Mouse (Mus musculus) kidney, postnatal 25 days (tissue): ENCODE measurements around the gene Wdr62.

Experiments
- DNase-seq, 2 experiments: peaks; one replicate each; pipeline ENCODE4 v3.0.0; 2021; ENCODE audit warnings: mixed read lengths in 2 of 2

The Wdr62 gene

GRCm38 (mm10) chr7:30300914-30301313 lies 20.7 kb upstream of the Wdr62 start:
- DNase-seq: peak in 1 of 2 experiments; percentile 45

GRCm38 (mm10) chr7:30297266-30297665 lies 17.0 kb upstream of the Wdr62 start:
- no peak for DNase-seq

GRCm38 (mm10) chr7:30296816-30297215 lies 16.6 kb upstream of the Wdr62 start:
- DNase-seq: no peak

GRCm38 (mm10) chr7:30295103-30295502 lies 14.9 kb upstream of the Wdr62 start:
- peak in 1 of 2 experiments; percentile 64 for DNase-seq

GRCm38 (mm10) chr7:30294296-30294695 lies 14.1 kb upstream of the Wdr62 start:
- DNase-seq: no peak

GRCm38 (mm10) chr7:30293795-30294194 lies 13.6 kb upstream of the Wdr62 start:
- DNase-seq: no peak

- peak; percentile 55 to 62 for DNase-seq
Measured at GRCm38 (mm10) chr7:30291215-30292131, 11.3 kb upstream of the Wdr62 start, which contains the start of gene Clip3. Clip3 (plus strand) TSS chr7:30291728.

GRCm38 (mm10) chr7:30289714-30290399 lies 9.6 kb upstream of the Wdr62 start:
- no peak for DNase-seq

- DNase-seq: no peak
Measured at GRCm38 (mm10) chr7:30289071-30289713, 9.0 kb upstream of the Wdr62 start.

GRCm38 (mm10) chr7:30288046-30288445 lies 7.8 kb upstream of the Wdr62 start:
- DNase-seq: no peak

- peak; percentile 56 to 70 for DNase-seq
Measured at GRCm38 (mm10) chr7:30286701-30287410, 6.6 kb upstream of the Wdr62 start.

- no peak for DNase-seq
Measured at GRCm38 (mm10) chr7:30282740-30283139, 2.5 kb upstream of the Wdr62 start.

GRCm38 (mm10) chr7:30281522-30281921 lies 1.3 kb upstream of the Wdr62 start:
- DNase-seq: no peak

- peak; percentile 86 to 93 for DNase-seq
Measured at GRCm38 (mm10) chr7:30280670-30281138, 485 bp upstream of the Wdr62 start.

GRCm38 (mm10) chr7:30279536-30279935 lies 683 bp downstream of the Wdr62 start:
- no peak for DNase-seq

GRCm38 (mm10) chr7:30278911-30279310 lies 1.3 kb downstream of the Wdr62 start:
- no peak for DNase-seq

- no peak for DNase-seq
Measured at GRCm38 (mm10) chr7:30274383-30274782, 5.8 kb downstream of the Wdr62 start.

- DNase-seq: no peak
Measured at GRCm38 (mm10) chr7:30269641-30270040, 10.6 kb downstream of the Wdr62 start.

- DNase-seq: no peak
Measured at GRCm38 (mm10) chr7:30266780-30267179, 13.4 kb downstream of the Wdr62 start.

GRCm38 (mm10) chr7:30265935-30266334 lies 14.3 kb downstream of the Wdr62 start:
- DNase-seq: no peak

- DNase-seq: no peak
Measured at GRCm38 (mm10) chr7:30265531-30265930, 14.7 kb downstream of the Wdr62 start.

GRCm38 (mm10) chr7:30265041-30265440 lies 15.2 kb downstream of the Wdr62 start:
- DNase-seq: no peak
